Mouse (Mus musculus) kidney, adult 2 months (tissue): ENCODE results near the gene Defb23.

ENCODE experiments used
- CTCF ChIP-seq: fragments of 200-500 bp; conservative IDR thresholded peaks from 2 replicates; pipeline ENCODE4 v1.5.1; 2011; ENCODE audit warnings: low read depth, mild to moderate bottlenecking, control low read depth, low read length, moderate library complexity, mixed read lengths; ENCODE audit not compliant: insufficient read depth, insufficient read length
- POLR2A ChIP-seq: fragments of 200-500 bp; IDR thresholded peaks from one replicate; pipeline ENCODE4 v1.6.1; 2011; ENCODE audit warnings: low read depth, low read length, control low read depth

GRCm38 (mm10) chr2:152415287-152415686 lies 49.1 kb downstream of the Defb23 start, which contains the start of gene 6820408C15Rik:
- TF ChIP-seq CTCF (no peak), POLR2A (no peak)
